Mouse (Mus musculus) E14TG2a.4 (cell line): Measurements from ENCODE around the gene Rnf43.

Source experiments
- CTCF ChIP-seq: conservative IDR thresholded peaks from 2 replicates; pipeline ENCODE4 v1.5.1; 2014; ENCODE audit warnings: low read length
- NANOG ChIP-seq: IDR thresholded peaks from 2 replicates; pipeline ENCODE4 v1.6.1; 2014; ENCODE audit warnings: borderline replicate concordance, low read length, mixed read lengths

- no peak for TF ChIP-seq CTCF
- no peak for TF ChIP-seq NANOG
Observed at GRCm38 (mm10) chr11:87710262-87710615, 47.7 kb downstream of the Rnf43 start.
